Mouse (Mus musculus) heart, embryonic 15.5 days (tissue): ENCODE data around the gene Trim13. TPM values are rescaled to one million over a fixed set of nuclear protein-coding genes. Genes with fewer than 3 reads are reported as not detected.
"Not testable (repeated sequence)": the region's sequence is repeated elsewhere in the genome, so short reads cannot be mapped to it uniquely, and the experiment has no call there.

ENCODE experiments used
- ATAC-seq: fragments of 200-750 bp; cut with Nextera tagmentation; replicated peaks from 2 replicates; pipeline ENCODE4 v1.8.0; 2017; ENCODE audit warnings: low read depth, moderate TSS enrichment; ENCODE audit not compliant: insufficient number of reproducible peaks, insufficient read depth, low FRiP score
- H3K27ac ChIP-seq: fragments of 300-500 bp; sonication (generic); 2 replicates; pipeline ENCODE4 v1.5.1; 2015; ENCODE audit warnings: mild to moderate bottlenecking, inconsistent platforms
- H3K27me3 ChIP-seq: fragments of 300-500 bp; sonication (generic); 2 replicates; pipeline ENCODE4 v1.6.1; 2015; ENCODE audit warnings: inconsistent platforms
- H3K36me3 ChIP-seq: fragments of 300-500 bp; sonication (generic); 2 replicates; pipeline ENCODE4 v1.6.1; 2015; ENCODE audit warnings: mild to moderate bottlenecking, inconsistent platforms
- H3K4me1 ChIP-seq: fragments of 300-500 bp; sonication (generic); replicated peaks from 2 replicates; pipeline ENCODE4 v1.6.1; 2015; ENCODE audit warnings: inconsistent platforms
- H3K4me2 ChIP-seq: fragments of 300-500 bp; sonication (generic); 2 replicates; pipeline ENCODE4 v1.6.1; 2015; ENCODE audit warnings: inconsistent platforms, mild to moderate bottlenecking, moderate library complexity
- H3K4me3 ChIP-seq: fragments of 300-500 bp; sonication (generic); 2 replicates; pipeline ENCODE4 v1.5.1; 2015; ENCODE audit warnings: mild to moderate bottlenecking, inconsistent platforms
- H3K9ac ChIP-seq: fragments of 300-500 bp; sonication (generic); 2 replicates; pipeline ENCODE4 v1.6.1; 2015; ENCODE audit warnings: mild to moderate bottlenecking, inconsistent platforms
- H3K9me3 ChIP-seq: fragments of 300-500 bp; sonication (generic); replicated peaks from 2 replicates; pipeline ENCODE4 v1.6.1; 2016; ENCODE audit warnings: inconsistent platforms
- WGBS: fragments of 180-500 bp; shearing (Covaris S2); methylation state at CpG from one replicate; pipeline ENCODE4 v1.1.7; 2015; ENCODE audit warnings: mixed read lengths; 5-methylcytosine and 5-hydroxymethylcytosine counted together
- polyA plus RNA-seq: library from polyadenylated mRNA; unstranded; fragments of >200 nt; fragmentation: Nextera tagmentation; extraction: Ambion mirVana; gene quantifications from 2 replicates; pipeline ENCODE4 v1.2.1, GENCODE M21; 2015

Trim13 gene
- polyA plus RNA-seq, 1 experiment from 2014 or later: 14.1 TPM

DNA sequence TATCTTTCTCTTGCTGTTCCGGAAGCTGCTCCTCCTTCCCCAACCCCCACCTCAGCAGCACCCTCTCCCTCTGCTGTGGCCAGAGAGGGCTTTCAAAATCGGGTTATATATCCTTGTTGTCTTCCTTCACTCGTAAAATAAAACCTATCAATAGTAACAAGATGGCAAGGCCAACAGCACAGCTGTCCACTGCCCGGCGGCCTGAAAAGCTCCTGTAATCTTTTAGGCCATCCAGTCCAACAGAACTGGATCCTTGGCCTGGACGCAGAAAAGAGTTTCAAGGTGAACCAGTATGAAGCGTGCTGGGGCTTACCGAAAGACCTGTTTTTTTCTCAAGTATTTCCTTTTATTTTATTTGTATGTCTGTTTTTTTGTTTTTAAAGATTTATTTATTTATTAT lies 22.1 kb upstream of the Trim13 start:
- H3K4me2 ChIP-seq: no peak overlapping the region
- H3K36me3 ChIP-seq: no peaks in the 10 kb centered on the region
- H3K27me3 ChIP-seq: no peaks in the 10 kb centered on the region
- no peak overlapping the region for H3K27ac ChIP-seq
- WGBS: 87% methylated on average over 8 of the region's 8 CpGs
- H3K9ac ChIP-seq: no peak overlapping the region
- no peak for ATAC-seq
- H3K4me3 ChIP-seq: no peak overlapping the region
- H3K9me3 ChIP-seq: no peaks in the 10 kb centered on the region
- H3K4me1 ChIP-seq: no peaks in the 10 kb centered on the region

DNA sequence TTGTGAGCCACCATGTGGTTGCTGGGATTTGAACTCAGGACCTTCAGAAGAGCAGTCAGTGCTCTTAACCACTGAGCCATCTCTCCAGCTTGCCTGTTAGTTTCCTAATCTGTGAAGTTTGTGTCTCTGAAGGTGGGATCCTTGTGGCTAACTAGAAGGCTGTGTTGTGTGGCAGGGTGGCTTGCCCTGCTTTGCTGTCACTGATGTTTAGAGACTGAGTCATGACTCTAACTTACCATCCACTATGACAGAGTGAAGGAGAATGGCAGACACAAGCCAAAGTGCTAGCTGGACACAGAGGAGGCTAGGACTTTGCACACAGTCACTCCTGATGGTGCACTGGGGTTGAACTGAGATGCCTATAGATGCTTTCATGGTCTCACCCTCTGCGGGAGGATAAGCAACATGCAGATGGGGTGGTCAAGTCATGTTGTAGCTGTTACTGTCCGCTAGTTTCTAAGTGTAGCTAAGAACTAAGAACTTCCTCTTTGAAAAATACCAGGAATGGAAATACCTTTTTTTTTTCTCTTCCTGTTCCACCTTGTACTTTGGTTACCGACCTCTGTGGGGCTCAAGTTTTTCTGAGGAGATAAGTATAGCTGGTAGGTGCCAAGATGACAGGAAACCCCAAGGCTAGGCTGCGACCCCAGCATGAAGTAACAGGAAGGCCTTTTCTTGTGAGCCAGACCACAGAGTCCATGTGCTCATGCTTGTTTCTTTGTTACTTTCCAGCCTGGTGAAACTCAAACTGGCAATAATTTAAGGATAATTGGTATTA lies 8.6 kb upstream of the Trim13 start:
- no peaks in the 10 kb centered on the region for H3K4me1 ChIP-seq
- no peak overlapping the region for H3K9ac ChIP-seq
- no peaks in the 10 kb centered on the region for H3K36me3 ChIP-seq
- no peak overlapping the region for H3K27ac ChIP-seq
- 56% methylated on average over 4 of the region's 4 CpGs for WGBS
- no peak overlapping the region for H3K4me2 ChIP-seq
- no peak overlapping the region for H3K4me3 ChIP-seq
- H3K27me3 ChIP-seq: no peaks in the 10 kb centered on the region
- no peak for ATAC-seq
- no peaks in the 10 kb centered on the region for H3K9me3 ChIP-seq

DNA sequence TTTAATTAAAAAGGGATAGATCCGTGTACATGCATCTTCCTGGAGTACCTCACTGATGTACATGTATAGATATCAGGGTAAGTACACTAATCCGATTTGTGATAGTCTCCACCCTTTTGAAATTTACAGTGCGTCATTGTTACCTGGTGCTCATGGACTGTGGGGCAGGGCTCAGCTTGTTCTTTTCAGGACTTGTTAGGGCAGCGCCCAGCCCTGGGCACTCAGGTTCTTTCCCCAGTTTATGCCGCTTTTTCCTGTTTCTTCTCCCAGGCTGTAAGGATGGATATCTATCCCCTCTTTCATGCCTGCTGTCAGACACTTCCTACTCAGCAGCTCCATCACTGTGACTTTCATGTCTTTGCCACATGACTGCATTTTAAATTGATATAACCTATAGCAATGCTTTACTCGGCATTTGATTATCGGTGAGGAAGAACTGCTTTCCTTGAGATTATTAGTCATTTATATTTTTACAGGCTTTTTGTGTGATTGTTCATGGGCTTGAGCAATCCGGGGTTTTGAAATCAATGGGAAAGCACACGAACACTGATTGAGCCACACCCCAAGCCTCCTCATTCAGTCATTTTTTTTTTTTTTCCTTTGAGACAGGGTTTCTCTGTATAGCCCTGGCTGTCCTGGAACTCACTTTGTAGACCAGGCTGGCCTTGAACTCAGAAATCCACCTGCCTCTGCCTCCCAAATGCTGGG lies 1.2 kb upstream of the Trim13 start:
- no peaks in the 10 kb centered on the region for H3K36me3 ChIP-seq
- no peak overlapping the region for H3K4me2 ChIP-seq
- no peak for ATAC-seq
- H3K4me1 ChIP-seq: peaks cover 14% of the 10 kb centered on the region
- H3K4me3 ChIP-seq: no peak overlapping the region
- WGBS: 86% methylated on average over 9 of the region's 9 CpGs
- H3K9ac ChIP-seq: no peak overlapping the region
- no peaks in the 10 kb centered on the region for H3K9me3 ChIP-seq
- H3K27ac ChIP-seq: no peak overlapping the region
- H3K27me3 ChIP-seq: no peaks in the 10 kb centered on the region

DNA sequence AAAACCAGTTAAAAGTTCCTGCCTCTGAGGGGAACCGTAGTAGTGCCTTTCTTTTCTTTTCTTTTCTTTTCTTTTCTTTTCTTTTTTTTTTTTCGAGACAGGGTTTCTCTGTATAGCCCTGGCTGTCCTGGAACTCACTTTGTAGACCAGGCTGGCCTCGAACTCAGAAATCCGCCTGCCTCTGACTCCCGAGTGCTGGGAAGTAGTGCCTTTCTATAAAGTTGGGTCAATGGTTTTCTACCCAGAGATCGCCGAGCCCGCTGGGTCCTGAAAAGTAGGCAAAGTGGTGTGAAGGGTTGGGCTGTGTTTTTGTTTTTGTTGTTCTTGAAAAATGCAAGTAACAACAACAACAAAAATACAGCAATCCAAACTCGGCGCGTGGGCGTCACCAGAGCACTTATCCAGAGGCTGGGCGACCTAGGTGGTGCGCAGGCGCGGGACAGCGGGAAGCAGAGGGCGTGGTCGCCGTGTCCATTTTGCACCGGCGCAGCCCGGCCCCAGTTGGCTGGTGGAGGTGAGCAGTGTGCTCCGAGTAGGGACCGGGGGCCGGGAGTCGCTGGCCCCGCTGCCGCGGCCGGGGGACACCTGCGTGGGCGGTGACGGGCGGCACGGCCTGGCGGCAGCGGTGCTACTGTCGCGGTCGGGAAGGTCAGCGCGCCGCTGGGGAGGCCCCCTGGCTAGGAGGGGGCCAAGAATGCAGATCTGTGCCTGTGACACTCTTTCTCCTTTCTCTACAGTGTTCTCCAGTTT lies 1.2 kb downstream of the Trim13 start:
- Histone ChIP-seq H3K4me3 (peak overlapping the region; percentile 92), H3K36me3 (peaks cover 7% of the 10 kb centered on the region; the same call in 1 of the 2 replicates), H3K4me2 (peak overlapping the region; percentile 59), H3K9ac (peak overlapping the region; percentile 91), H3K9me3 (no peaks in the 10 kb centered on the region), H3K4me1 (peaks cover 14% of the 10 kb centered on the region), H3K27me3 (no peaks in the 10 kb centered on the region), H3K27ac (peak overlapping the region; percentile 85)
- WGBS: 5% methylated on average over 44 of the region's 44 CpGs
- ATAC-seq: peak; percentile 97

DNA sequence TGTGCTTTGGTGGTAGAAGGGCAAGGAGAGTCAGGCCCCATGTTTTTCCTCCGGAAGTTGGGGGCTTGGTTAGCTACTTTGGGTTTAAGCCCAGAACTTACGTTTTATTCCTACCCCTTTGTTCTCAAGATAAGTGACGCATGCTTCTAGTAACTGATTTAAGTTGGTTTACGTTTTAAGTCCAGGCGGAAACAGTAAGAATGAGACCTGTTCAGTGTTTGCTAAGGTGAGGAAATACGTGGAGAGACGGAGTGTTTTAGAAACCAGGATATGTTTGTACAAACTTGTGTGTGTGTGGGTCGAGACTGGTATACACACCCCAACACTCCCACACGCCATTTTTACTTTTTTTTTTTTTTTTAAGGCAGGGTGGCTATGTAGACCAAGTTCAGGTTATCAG lies 3.3 kb downstream of the Trim13 start:
- H3K4me2 ChIP-seq: peak overlapping the region; percentile 59; the same call in 1 of the 2 replicates
- ATAC-seq: no peak
- WGBS: 68% methylated on average over 9 of the region's 9 CpGs

DNA sequence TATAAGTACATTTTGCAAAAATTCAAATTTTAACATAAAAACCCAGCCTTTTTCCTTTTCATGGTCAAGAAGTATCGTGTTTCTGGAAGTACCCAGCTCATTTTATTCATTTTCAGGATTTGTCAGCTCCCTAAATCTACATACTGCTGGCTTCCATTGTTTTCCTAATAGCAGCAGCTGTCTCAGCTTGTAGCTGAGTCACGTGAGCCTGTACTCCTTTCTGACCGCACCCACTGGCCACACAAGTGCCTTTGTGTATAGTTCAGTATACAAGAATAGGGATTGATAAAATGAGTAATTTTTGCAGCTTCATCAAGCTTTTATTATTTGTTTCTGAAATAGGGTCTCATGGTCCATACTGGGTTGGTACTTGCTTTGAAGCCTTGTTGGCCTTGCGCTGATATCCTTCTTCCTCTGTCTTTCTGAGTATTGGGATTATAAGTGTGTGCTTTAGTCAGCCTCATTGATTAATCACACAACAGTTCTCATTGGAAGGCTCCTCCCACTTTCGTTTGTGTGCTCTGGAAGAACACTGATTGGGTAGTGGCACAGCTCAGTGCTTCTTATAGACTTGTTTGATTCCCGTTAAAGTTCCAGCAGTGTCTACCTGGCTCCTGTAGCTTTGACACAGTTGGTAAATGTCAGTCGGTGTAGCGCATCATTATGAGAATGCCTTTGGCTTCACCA lies 5.2 kb downstream of the Trim13 start:
- Histone ChIP-seq H3K9me3 (no peaks in the 10 kb centered on the region), H3K4me2 (no peak overlapping the region), H3K9ac (no peak overlapping the region), H3K4me1 (peaks cover 11% of the 10 kb centered on the region), H3K36me3 (peaks cover 7% of the 10 kb centered on the region), H3K4me3 (no peak overlapping the region), H3K27me3 (no peaks in the 10 kb centered on the region), H3K27ac (no peak overlapping the region)
- WGBS: 80% methylated on average over 8 of the region's 8 CpGs
- ATAC-seq: no peak

More for the DNA sequence above, 3.3 kb downstream of the Trim13 start:
- Histone ChIP-seq H3K9ac (no peak overlapping the region), H3K4me1 (peaks cover 14% of the 10 kb centered on the region), H3K27ac (0 out of 2 replicates have a peak overlapping the region, but pooled peaks have one; percentile 13), H3K4me3 (no peak overlapping the region), H3K36me3 (peaks cover 7% of the 10 kb centered on the region), H3K27me3 (no peaks in the 10 kb centered on the region), H3K9me3 (no peaks in the 10 kb centered on the region)

DNA sequence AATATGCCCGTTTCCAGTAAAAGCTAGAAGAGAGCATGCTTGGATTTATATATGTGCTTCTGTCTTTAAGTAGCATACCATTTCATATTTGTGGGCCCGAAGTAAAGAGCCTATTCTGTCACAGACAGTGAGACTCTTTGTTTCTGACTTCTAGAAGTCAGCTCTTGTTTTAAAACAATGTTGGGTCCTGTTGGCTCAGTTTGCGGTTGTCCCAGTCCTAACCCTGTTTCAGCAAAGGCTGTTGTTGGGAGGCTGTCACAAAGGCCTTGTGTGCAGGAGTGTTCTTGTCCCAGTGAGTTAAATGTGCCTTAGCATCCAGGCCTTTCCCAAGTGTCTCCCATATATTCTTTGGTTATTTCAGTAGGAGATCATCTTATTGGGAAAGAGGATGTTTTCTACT lies 6.0 kb downstream of the Trim13 start:
- no peak for ATAC-seq
- WGBS: 92% methylated on average over 3 of the region's 3 CpGs

DNA sequence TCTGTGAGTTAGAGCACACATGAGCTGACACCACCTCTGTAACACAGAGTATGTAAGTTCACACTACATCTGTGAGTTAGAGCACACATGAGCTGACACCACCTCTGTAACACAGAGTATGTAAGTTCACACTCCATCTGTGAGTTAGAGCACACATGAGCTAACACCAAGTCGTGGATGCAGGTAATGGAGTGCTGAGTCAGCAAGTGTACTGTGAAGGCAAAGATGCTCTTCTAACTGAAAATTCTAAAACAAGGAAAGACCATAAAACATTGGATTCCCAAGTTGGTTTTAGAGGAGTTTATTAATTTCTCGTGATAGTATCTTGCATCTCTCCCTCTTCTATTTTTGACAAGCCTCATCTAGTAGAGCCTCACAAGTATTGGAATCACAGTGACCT lies 8.0 kb downstream of the Trim13 start:
- 82% methylated on average over 2 of the region's 2 CpGs for WGBS
- not testable (repeated sequence) for ATAC-seq, H3K27ac ChIP-seq

More for the DNA sequence above, 6.0 kb downstream of the Trim13 start:
- no peaks in the 10 kb centered on the region for H3K27me3 ChIP-seq
- H3K4me3 ChIP-seq: no peak overlapping the region
- H3K27ac ChIP-seq: no peak overlapping the region
- no peak overlapping the region for H3K9ac ChIP-seq
- no peaks in the 10 kb centered on the region for H3K9me3 ChIP-seq
- peaks cover 11% of the 10 kb centered on the region for H3K4me1 ChIP-seq
- H3K36me3 ChIP-seq: peaks cover 7% of the 10 kb centered on the region
- H3K4me2 ChIP-seq: no peak overlapping the region

DNA sequence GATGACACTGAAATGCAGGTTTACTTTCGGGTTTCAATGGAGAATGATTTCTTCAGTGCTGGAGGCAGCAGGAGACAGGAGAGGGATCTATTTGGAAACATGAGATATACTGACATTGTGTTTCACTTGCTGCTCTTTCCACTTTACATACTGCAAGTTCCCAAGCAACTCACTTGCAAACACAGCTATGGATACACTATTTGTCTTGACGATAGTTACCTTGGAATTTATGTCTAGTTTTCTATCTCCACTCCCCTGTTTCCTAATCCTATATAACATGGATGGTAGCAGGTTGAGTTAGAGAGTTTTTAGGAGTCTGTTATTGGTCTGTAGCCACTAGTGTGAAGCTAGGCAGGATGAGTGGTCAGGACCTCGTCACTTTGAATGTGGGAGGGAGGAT lies 9.1 kb downstream of the Trim13 start, which contains the start of gene Kcnrg:
Gene Kcnrg, plus strand, starts transcription at position 301 of the 400 bp plus-strand sequence.
- H3K27ac ChIP-seq: no peak within 1 kb of the TSS
- H3K4me1 ChIP-seq: no peaks in the 10 kb centered on the region
- no peaks in the 10 kb centered on the region for H3K27me3 ChIP-seq
- H3K36me3 ChIP-seq: peaks cover 7% of the 10 kb centered on the region
- no peak for ATAC-seq
- no peaks in the 10 kb centered on the region for H3K9me3 ChIP-seq
- H3K4me3 ChIP-seq: no peak within 1 kb of the TSS
- H3K4me2 ChIP-seq: no peak within 1 kb of the TSS
- no peak within 1 kb of the TSS for H3K9ac ChIP-seq
- 78% methylated on average over 3 of the region's 3 CpGs for WGBS

More for the DNA sequence above, 8.0 kb downstream of the Trim13 start:
- not testable (repeated sequence) for H3K4me3 ChIP-seq, H3K9me3 ChIP-seq, H3K27me3 ChIP-seq, H3K4me1 ChIP-seq, H3K4me2 ChIP-seq, H3K36me3 ChIP-seq, H3K9ac ChIP-seq

DNA sequence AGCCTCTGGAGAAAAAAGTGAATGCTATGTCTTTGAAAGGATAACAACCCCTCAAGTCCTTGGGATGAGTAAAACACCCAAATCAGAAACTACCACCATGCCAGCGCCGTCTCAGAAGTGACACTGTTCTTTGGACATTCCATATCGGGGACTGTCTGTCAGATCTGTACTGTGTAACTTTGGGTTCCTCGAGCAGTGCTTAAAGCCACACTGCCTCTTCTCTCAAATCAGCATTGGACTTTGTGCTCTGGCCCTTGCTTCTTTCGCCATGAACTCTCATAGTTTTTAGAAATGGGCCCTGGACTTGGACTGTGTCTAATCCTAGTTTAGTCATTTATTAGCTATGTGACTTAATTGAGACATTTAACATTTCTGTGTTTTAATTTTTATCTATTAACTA lies 13.7 kb downstream of the Trim13 start:
- no peaks in the 10 kb centered on the region for H3K27me3 ChIP-seq
- H3K9me3 ChIP-seq: no peaks in the 10 kb centered on the region
- ATAC-seq: no peak
- H3K4me3 ChIP-seq: no peak overlapping the region
- no peak overlapping the region for H3K4me2 ChIP-seq
- H3K4me1 ChIP-seq: no peaks in the 10 kb centered on the region
- no peak overlapping the region for H3K9ac ChIP-seq
- WGBS: 87% methylated on average over 5 of the region's 5 CpGs
- no peak overlapping the region for H3K27ac ChIP-seq
- no peaks in the 10 kb centered on the region for H3K36me3 ChIP-seq

DNA sequence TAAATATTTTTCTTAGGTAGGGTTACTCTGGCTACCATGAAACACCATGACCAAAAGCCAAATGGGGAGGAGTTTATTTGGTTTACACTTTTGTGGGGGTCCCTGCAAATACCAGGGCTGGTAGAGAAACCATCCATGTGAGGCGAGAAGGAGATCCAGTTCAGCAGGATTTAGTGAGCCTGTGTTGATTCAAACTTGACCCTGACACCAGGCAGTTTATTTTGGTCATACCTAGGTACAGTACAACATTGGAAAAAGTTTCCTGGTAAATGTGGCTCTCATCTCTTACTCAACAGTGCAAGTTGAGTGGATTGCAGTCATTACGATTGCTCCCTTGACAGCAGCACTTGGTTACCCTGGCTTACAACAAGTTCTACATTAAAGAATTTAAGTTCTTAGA lies 15.3 kb downstream of the Trim13 start:
- 90% methylated on average over 2 of the region's 2 CpGs for WGBS
- H3K4me3 ChIP-seq: no peak overlapping the region
- no peak overlapping the region for H3K9ac ChIP-seq
- ATAC-seq: no peak
- no peaks in the 10 kb centered on the region for H3K9me3 ChIP-seq
- no peaks in the 10 kb centered on the region for H3K36me3 ChIP-seq
- H3K27me3 ChIP-seq: no peaks in the 10 kb centered on the region
- no peak overlapping the region for H3K27ac ChIP-seq
- no peaks in the 10 kb centered on the region for H3K4me1 ChIP-seq
- no peak overlapping the region for H3K4me2 ChIP-seq
